Mouse (Mus musculus) liver, adult (tissue): Measurements from ENCODE around the gene Mtx1.

Source experiments
- GATA4 ChIP-seq: IDR thresholded peaks from 2 replicates; pipeline ENCODE4 v1.6.1; 2014; ENCODE audit warnings: mild to moderate bottlenecking, low read length; ENCODE audit not compliant: insufficient replicate concordance

Gene Mtx1

DNA sequence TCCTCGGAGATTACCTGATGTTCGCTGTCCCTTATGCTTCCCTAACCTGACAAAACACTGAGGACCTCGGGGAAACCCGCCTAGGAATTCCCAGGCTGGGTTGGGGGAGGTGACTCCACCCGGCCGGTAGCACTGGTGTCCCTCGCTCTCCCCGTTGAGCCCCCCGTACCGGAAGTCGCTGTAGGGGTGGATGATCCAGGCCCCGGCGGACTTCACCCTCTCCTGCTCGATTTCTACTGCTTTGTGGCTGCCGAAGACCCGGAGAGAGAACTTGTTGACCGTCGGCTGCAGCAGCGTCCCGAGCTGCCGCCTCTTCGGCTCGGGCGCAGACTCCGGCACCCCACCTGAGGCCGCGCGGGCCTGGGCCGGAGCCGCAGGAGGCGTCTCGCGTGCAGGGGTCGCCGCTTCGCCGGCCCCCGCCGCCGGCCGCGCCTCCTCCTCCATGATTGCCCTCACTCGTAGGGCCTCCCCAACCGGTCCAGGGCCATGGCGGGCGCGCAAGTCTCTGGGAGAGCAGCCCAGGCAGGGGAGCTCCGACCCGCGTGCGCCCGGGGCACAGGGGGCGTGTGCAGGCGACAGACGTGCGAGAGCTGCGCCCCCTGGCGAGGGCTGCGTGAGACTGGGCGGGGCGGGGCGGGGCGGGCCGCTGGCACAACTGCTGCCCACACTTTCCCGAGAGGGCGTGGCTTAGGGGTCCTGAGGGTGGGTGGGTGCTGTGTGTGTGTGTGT, 67.1 kb downstream of the Mtx1 start, which contains the start of gene Hcn3:
Gene Hcn3 (minus strand): TSS at position 581 of the 729 bp plus-strand sequence.
- no peak for TF ChIP-seq GATA4

- TF ChIP-seq GATA4: no peak
These were observed 67.7 kb downstream of the Mtx1 start for GRCm38 (mm10) chr3:89159211-89159610.
